Mouse (Mus musculus): ENCODE measurements around the gene Acox1. TPM values are rescaled to one million over a fixed set of nuclear protein-coding genes. Genes with fewer than 3 reads are reported as not detected.

Gene Acox1
- polyA plus RNA-seq, 1 experiment = 44.2 TPM

DNA sequence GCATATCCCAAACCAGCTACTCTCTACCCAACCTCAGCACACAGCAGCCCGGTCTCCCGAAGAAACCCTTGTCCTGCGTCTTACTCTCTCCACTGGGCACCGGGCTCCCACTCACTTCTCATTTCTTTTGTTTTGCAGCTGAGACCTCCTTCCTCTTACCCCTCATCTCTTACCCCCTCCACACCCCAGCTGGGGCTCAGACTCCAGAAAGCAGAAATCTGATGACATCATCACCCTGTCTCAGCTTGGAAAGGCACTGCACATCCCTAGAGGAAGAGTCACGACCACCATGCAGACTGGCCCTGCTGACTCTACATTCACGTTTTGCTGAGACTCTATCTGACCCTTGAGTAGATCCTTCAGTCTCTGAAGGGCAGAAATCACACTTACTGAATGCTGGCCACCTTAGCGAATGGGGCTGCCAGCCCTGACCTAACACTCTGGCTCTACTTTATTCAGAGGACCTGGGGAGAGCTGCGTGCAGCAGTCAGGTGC is 68.8 kb downstream of the Acox1 start:
- Histone ChIP-seq H3K4me1 (replicated peaks; ENCODE audit: control insufficient read depth, insufficient read depth, low read length) (peaks cover 28% of the 10 kb centered on the region), H3K27me3 (ENCODE audit: control insufficient read depth, insufficient read depth, low read length) (no peaks in the 10 kb centered on the region), H3K36me3 (ENCODE audit: control insufficient read depth, insufficient read depth, low read length) (peaks cover 16% of the 10 kb centered on the region), H3K27ac (ENCODE audit: control insufficient read depth, insufficient read depth, low read length) (peak overlapping the region; percentile 18; the same call in 1 of the 2 replicates), H3K4me3 (ENCODE audit: control insufficient read depth, insufficient read depth, low read length) (peak overlapping the region; percentile 66)
- TF ChIP-seq POLR2A (IDR thresholded peaks at IDR 0.05; ENCODE audit: control insufficient read depth, extremely low read depth, insufficient read depth, low read length, poor library complexity) (no peak), CTCF (IDR thresholded peaks at IDR 0.05; ENCODE audit: borderline replicate concordance, control insufficient read depth, extremely low read depth, insufficient read depth, low read length, poor library complexity) (no peak)
- peak; percentile 31 for DNase-seq
- WGBS = 5% methylated on average over 8 of the region's 8 CpGs

DNA sequence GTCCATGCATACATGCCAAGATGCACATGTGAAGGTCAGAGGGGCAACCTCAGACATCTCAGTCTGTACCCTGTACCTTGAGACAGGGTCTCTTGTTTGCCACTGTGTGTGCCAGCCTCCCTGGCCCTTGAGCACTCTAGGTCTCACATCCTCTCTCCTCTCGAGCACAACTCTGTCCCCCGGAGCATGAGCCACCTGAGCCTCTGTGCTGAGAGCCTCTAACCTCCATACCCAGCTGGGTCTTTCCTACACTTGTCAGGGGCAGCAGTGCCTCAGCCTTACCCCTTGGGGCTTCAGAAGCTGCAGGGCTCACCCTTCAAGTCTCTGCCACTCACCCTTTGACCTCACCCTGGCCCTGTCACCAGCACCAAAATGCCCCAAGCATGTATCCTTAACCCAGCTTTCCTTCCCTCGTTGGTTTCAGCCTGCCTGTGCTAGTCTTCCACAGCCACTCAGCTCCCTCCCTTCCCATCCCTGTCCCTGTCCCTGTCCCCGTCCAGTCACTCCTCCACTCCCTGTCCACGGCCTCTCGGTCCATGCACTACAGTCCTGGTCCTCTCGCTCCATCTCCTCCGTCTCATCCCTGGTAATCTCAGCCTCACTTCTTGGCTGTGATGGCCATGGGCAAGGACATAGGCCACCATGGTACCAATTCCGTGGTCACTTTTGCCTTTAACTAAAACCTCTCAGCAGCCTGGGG is 69.6 kb downstream of the Acox1 start:
- Histone ChIP-seq H3K36me3 (ENCODE audit: control insufficient read depth, insufficient read depth, low read length) (peaks cover 16% of the 10 kb centered on the region), H3K4me1 (replicated peaks; ENCODE audit: control insufficient read depth, insufficient read depth, low read length) (peaks cover 28% of the 10 kb centered on the region), H3K4me3 (ENCODE audit: control insufficient read depth, insufficient read depth, low read length) (peak overlapping the region; percentile 66), H3K27me3 (ENCODE audit: control insufficient read depth, insufficient read depth, low read length) (no peaks in the 10 kb centered on the region), H3K27ac (ENCODE audit: control insufficient read depth, insufficient read depth, low read length) (no peak overlapping the region)
- TF ChIP-seq POLR2A (IDR thresholded peaks at IDR 0.05; ENCODE audit: control insufficient read depth, extremely low read depth, insufficient read depth, low read length, poor library complexity) = no peak
- TF ChIP-seq CTCF (IDR thresholded peaks at IDR 0.05; ENCODE audit: borderline replicate concordance, control insufficient read depth, extremely low read depth, insufficient read depth, low read length, poor library complexity) = no peak
- 79% methylated on average over 9 of the region's 9 CpGs for WGBS
- DNase-seq = no peak

DNA sequence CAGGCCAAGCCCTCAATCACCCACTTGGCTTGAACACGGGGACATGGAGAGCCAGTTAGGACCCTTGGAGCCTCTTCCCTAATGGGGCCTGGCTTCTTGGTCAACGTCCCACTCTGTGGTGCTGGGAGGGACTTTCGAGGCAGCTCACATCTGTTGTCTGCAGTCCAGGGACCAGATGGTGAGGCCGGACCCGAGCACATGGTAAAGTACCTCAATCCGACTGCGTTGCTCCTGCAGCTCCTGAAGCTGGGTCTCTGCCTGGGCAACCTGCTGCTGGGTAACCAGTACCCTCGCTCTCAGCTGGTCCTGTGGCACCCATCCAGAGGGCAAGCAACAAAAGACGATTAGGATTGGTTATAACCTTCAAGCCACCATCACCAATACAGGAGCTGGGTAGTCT is 70.9 kb downstream of the Acox1 start:
- Histone ChIP-seq H3K4me3 (ENCODE audit: control insufficient read depth, insufficient read depth, low read length) (no peak overlapping the region), H3K36me3 (ENCODE audit: control insufficient read depth, insufficient read depth, low read length) (peaks cover 20% of the 10 kb centered on the region), H3K27me3 (ENCODE audit: control insufficient read depth, insufficient read depth, low read length) (no peaks in the 10 kb centered on the region), H3K27ac (ENCODE audit: control insufficient read depth, insufficient read depth, low read length) (no peak overlapping the region), H3K4me1 (replicated peaks; ENCODE audit: control insufficient read depth, insufficient read depth, low read length) (peaks cover 24% of the 10 kb centered on the region)
- DNase-seq = no peak
- WGBS = 93% methylated on average over 9 of the region's 9 CpGs
- TF ChIP-seq CTCF (IDR thresholded peaks at IDR 0.05; ENCODE audit: borderline replicate concordance, control insufficient read depth, extremely low read depth, insufficient read depth, low read length, poor library complexity) (no peak), POLR2A (IDR thresholded peaks at IDR 0.05; ENCODE audit: control insufficient read depth, extremely low read depth, insufficient read depth, low read length, poor library complexity) (no peak)

DNA sequence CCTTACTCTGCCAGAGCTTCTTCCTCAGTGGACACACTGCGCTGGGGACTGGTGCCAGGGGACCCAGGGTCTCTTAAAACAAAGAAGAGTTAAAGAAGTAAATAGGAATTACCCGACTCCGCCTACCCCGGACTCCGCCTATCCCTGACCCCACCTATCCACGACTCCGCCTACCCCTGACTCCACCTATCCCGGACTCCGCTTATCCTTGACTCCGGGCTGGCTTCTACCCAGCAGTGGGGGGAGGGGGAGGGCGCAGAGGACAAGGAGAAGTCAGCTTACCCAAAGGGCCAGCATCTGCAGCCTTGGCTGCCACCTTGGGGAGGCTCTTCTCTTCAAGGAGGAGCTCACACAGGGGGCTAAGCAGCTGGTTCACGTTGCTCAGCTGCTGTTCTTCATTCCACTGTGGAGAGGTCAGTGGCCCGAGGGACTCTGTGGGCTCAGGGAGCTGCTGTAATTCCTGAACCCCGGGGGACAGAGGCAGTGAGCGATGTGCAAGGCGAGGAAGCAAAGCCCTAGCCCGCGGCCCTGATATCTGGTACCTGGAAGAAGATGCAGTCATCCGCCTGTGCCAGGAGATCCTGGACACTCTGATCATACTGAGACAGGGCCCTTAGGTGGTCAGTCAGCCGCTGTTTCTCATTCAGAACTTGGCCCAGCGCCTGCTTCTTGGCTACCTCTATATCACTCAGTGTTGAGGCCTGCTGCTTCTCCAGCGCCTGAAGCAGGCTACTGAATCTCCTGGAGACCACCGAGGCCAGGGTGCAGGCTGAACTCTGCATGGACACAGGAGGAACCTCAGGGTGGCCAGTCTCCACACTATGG is 71.5 kb downstream of the Acox1 start, which contains the start of gene Trim47:
Gene Trim47 (minus strand): TSS at position 55 of the 825 bp plus-strand sequence.
- H3K4me1 ChIP-seq (replicated peaks; ENCODE audit: control insufficient read depth, insufficient read depth, low read length) = peaks cover 18% of the 10 kb centered on the region
- 91% methylated on average over 23 of the region's 23 CpGs for WGBS
- no peak within 1 kb of the TSS for H3K27ac ChIP-seq (ENCODE audit: control insufficient read depth, insufficient read depth, low read length)
- no peak for DNase-seq
- peaks cover 20% of the 10 kb centered on the region for H3K36me3 ChIP-seq (ENCODE audit: control insufficient read depth, insufficient read depth, low read length)
- no peaks in the 10 kb centered on the region for H3K27me3 ChIP-seq (ENCODE audit: control insufficient read depth, insufficient read depth, low read length)
- no peak within 1 kb of the TSS for H3K4me3 ChIP-seq (ENCODE audit: control insufficient read depth, insufficient read depth, low read length)
- no peak for TF ChIP-seq CTCF (IDR thresholded peaks at IDR 0.05; ENCODE audit: borderline replicate concordance, control insufficient read depth, extremely low read depth, insufficient read depth, low read length, poor library complexity)
- no peak for TF ChIP-seq POLR2A (IDR thresholded peaks at IDR 0.05; ENCODE audit: control insufficient read depth, extremely low read depth, insufficient read depth, low read length, poor library complexity)

DNA sequence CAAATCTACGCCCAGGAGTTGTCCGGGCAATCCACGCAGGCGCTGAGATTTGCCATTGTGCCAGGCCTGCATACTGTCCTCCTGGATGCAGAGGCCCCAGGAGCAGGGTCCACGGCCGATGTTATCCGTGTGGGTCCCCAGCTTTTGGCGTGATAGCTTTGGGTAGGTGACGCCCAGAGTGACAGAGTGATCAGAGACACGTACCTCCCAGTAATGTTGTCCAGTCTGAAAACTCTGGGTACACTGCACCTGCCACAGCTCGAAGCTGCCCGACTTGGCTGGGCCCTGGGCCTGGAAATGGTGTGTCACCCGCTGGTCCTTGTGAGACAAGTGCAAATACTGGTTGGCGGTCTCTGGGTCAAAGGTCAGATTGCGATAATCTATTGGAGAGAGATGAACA is 72.6 kb downstream of the Acox1 start:
- DNase-seq = no peak
- H3K4me3 ChIP-seq (ENCODE audit: control insufficient read depth, insufficient read depth, low read length) = no peak overlapping the region
- over 99% methylated on average over 15 of the region's 15 CpGs for WGBS
- H3K27me3 ChIP-seq (ENCODE audit: control insufficient read depth, insufficient read depth, low read length) = no peaks in the 10 kb centered on the region
- TF ChIP-seq POLR2A (IDR thresholded peaks at IDR 0.05; ENCODE audit: control insufficient read depth, extremely low read depth, insufficient read depth, low read length, poor library complexity) (no peak), CTCF (IDR thresholded peaks at IDR 0.05; ENCODE audit: borderline replicate concordance, control insufficient read depth, extremely low read depth, insufficient read depth, low read length, poor library complexity) (no peak)
- no peak overlapping the region for H3K27ac ChIP-seq (ENCODE audit: control insufficient read depth, insufficient read depth, low read length)
- peaks cover 20% of the 10 kb centered on the region for H3K36me3 ChIP-seq (ENCODE audit: control insufficient read depth, insufficient read depth, low read length)
- peaks cover 13% of the 10 kb centered on the region for H3K4me1 ChIP-seq (replicated peaks; ENCODE audit: control insufficient read depth, insufficient read depth, low read length)

Other genes with a start within 250 kb of the Acox1 start
- gene Itgb4, start 224.3 kb downstream of the Acox1 start, polyA plus RNA-seq (2012; rRNA removed) = 19.8 and 20.8 TPM in 2 replicates
- gene Galk1, start 186.3 kb downstream of the Acox1 start, polyA plus RNA-seq (2012; rRNA removed) = 110 and 133 TPM in 2 replicates
- gene H3f3b, start 171.1 kb downstream of the Acox1 start, polyA plus RNA-seq (2012; rRNA removed) = 484 and 567 TPM in 2 replicates
- 121 and 123 TPM in 2 replicates for gene Unk, start 168.7 kb downstream of the Acox1 start, polyA plus RNA-seq (2012; rRNA removed)
- gene Unc13d, start 121.1 kb downstream of the Acox1 start, polyA plus RNA-seq (2012; rRNA removed) = 95.3 and 98.6 TPM in 2 replicates
- 288 and 314 TPM in 2 replicates for gene Wbp2, start 112.0 kb downstream of the Acox1 start, polyA plus RNA-seq (2012; rRNA removed)
- gene Trim47, start 71.8 kb downstream of the Acox1 start, polyA plus RNA-seq (2012; rRNA removed) = 27.6 and 30.0 TPM in 2 replicates
- 24.5 and 26.7 TPM in 2 replicates for gene Trim65, start 67.9 kb downstream of the Acox1 start, polyA plus RNA-seq (2012; rRNA removed)
- gene Mrpl38, start 60.2 kb downstream of the Acox1 start, polyA plus RNA-seq (2012; rRNA removed) = 49.0 and 54.7 TPM in 2 replicates
- 30.0 and 30.3 TPM in 2 replicates for gene Fbf1, start 30.9 kb downstream of the Acox1 start, polyA plus RNA-seq (2012; rRNA removed)
- gene Ten1, start 190 bp downstream of the Acox1 start, polyA plus RNA-seq (2012; rRNA removed) = 56.5 and 57.0 TPM in 2 replicates
- gene Evpl, start 39.0 kb upstream of the Acox1 start, polyA plus RNA-seq (2012; rRNA removed) = 3.2 and 3.7 TPM in 2 replicates
- 69.1 and 72.0 TPM in 2 replicates for gene Srp68, start 75.2 kb upstream of the Acox1 start, polyA plus RNA-seq (2012; rRNA removed)
- gene Galr2, start 81.9 kb upstream of the Acox1 start, polyA plus RNA-seq (2012; rRNA removed) = 0.59 and 1.1 TPM in 2 replicates
- 50.7 and 51.6 TPM in 2 replicates for gene Exoc7, start 108.2 kb upstream of the Acox1 start, polyA plus RNA-seq (2012; rRNA removed)
- gene Foxj1, start 136.4 kb upstream of the Acox1 start, polyA plus RNA-seq (2012; rRNA removed) = 6.9 TPM in 2 replicates
- gene Rnf157, start 214.0 kb upstream of the Acox1 start, polyA plus RNA-seq (2012; rRNA removed) = 98.7 and 119 TPM in 2 replicates
- 558 and 566 TPM in 2 replicates for gene Ubald2, start 235.0 kb upstream of the Acox1 start, polyA plus RNA-seq (2012; rRNA removed)